ENCODE assay signal across 8 mouse cellular contexts in genomic region chr12:104953941-104954340, GRCm38 (mm10). TPM values are rescaled to one million over a fixed set of nuclear protein-coding genes. Genes with fewer than 3 reads are reported as not detected.
DNase-seq lines count a peak whose midpoint lies in the region; ATAC-seq lines count a peak whose summit lies in the region.

No protein-coding gene starts in this region.

- peaks cover 6% of the 10 kb centered on the region for H3K4me1 ChIP-seq in forebrain, embryonic 14.5 days (ENCODE audit: control insufficient read depth, insufficient read depth, low read length)

- no peak overlapping the region for H3K4me3 ChIP-seq in forebrain, embryonic 14.5 days (ENCODE audit: low read depth, low read length)

- WGBS in forebrain, embryonic 14.5 days, result 19% methylated on average over 4 of the region's 4 CpGs

- no peak overlapping the region for H3K9ac ChIP-seq in forebrain, embryonic 14.5 days (ENCODE audit: low read length)

- H3K27me3 ChIP-seq in forebrain, embryonic 14.5 days (replicated peaks; ENCODE audit: control insufficient read depth, insufficient read depth, low read length), result no peaks in the 10 kb centered on the region

- intact Hi-C loops in left cerebral cortex, postnatal 14 days (cut with DNase I), result no loop called here

- H3K27ac ChIP-seq in forebrain, embryonic 14.5 days (ENCODE audit: low read depth, low read length), result no peak overlapping the region

- peak; percentile 33 to 44 for DNase-seq in left cerebral cortex, postnatal 14 days (ENCODE audit: low spot score in 2 of 2)
- DNase-seq in left cerebral cortex, adult 8-10 months (ENCODE audit: low spot score in 2 of 2), result no peak
- peak; percentile 60 for DNase-seq in ES-CJ7 (ENCODE audit: low read depth, low spot score)
- peak; percentile 58 for DNase-seq in brain, adult 2 months (ENCODE audit: low read depth, low spot score)
- peak; percentile 56 for DNase-seq in forebrain, embryonic 14.5 days (ENCODE audit: low spot score)
- peak; percentile 72 for DNase-seq in kidney, postnatal 14 days
- DNase-seq in thymus, postnatal 0 days (ENCODE audit: low spot score), result peak; percentile 58

- H3K36me3 ChIP-seq in forebrain, embryonic 14.5 days (ENCODE audit: control insufficient read depth, insufficient read depth, low read length), result no peaks in the 10 kb centered on the region

- no peak overlapping the region for H3K4me2 ChIP-seq in forebrain, embryonic 14.5 days (ENCODE audit: low read length)

- no peak for ATAC-seq in forebrain, embryonic 14.5 days
- peak; percentile 63; the same call in 1 of the 2 replicates for ATAC-seq in megakaryocyte-erythroid progenitor cell, adult 5-6 weeks (replicated peaks; ENCODE audit: low FRiP score, low TSS enrichment, poor library complexity, severe bottlenecking)

- no peaks in the 10 kb centered on the region for H3K9me3 ChIP-seq in forebrain, embryonic 14.5 days (replicated peaks; ENCODE audit: control insufficient read depth, low read length)

RNA-seq across cellular contexts. Expression of gene Syne3, which starts 55.7 kb away (rescaled TPM):
- total RNA-seq in left cerebral cortex, postnatal 14 days (2021), result 1 to 10 TPM; 1.1 to 1.4 TPM
- 1 to 10 TPM; 2.0 to 3.0 (median 2.8) TPM for total RNA-seq in left cerebral cortex, adult 8-10 months (2022)
- polyA plus RNA-seq in forebrain, embryonic 14.5 days (2014; fragmentation: Nextera tagmentation; extraction: Ambion mirVana), result 0.08 and 0.22 TPM in 2 replicates
- 10.9 and 15.7 TPM in 2 replicates for total RNA-seq in megakaryocyte-erythroid progenitor cell, adult 5-6 weeks (2014; fragmentation: Nextera tagmentation)
- total RNA-seq in megakaryocyte-erythroid progenitor cell, adult 5-6 weeks (2017), result 9.1 and 9.7 TPM in 2 replicates
- polyA plus RNA-seq in thymus, postnatal 0 days (2015; fragmentation: Nextera tagmentation; extraction: Ambion mirVana), result 6.2 and 7.8 TPM in 2 replicates

Comparison
In these comparisons a context has a peak if more than half of its experiments do, and no peak if none do; other contexts are left out.
1. DNase-seq: peak in left cerebral cortex, postnatal 14 days (2 of 2), ES-CJ7 (single experiment), brain, adult 2 months (single experiment), forebrain, embryonic 14.5 days (single experiment), kidney, postnatal 14 days (single experiment) and thymus, postnatal 0 days (single experiment); none in left cerebral cortex, adult 8-10 months (0 of 2).